Mouse (Mus musculus): ENCODE measurements around the gene Lbx1. TPM values are rescaled to one million over a fixed set of nuclear protein-coding genes. Genes with fewer than 3 reads are reported as not detected.

The Lbx1 gene
- polyA plus RNA-seq, 1 experiment from 2014 or later = 1.0 TPM

GRCm38 (mm10) chr19:45242017-45242347 lies 6.4 kb upstream of the Lbx1 start:
- H3K9me3 ChIP-seq = no peaks in the 10 kb centered on the region
- peaks cover 13% of the 10 kb centered on the region for H3K4me1 ChIP-seq
- WGBS = 11% methylated on average over 4 of the region's 4 CpGs
- H3K36me3 ChIP-seq = no peaks in the 10 kb centered on the region
- no peak overlapping the region for H3K27ac ChIP-seq
- peaks cover 99% of the 10 kb centered on the region for H3K27me3 ChIP-seq (ENCODE audit: insufficient read depth, poor library complexity, severe bottlenecking)
- no peak overlapping the region for H3K4me3 ChIP-seq
- DNase-seq (ENCODE audit: low spot score) = no peak

DNA sequence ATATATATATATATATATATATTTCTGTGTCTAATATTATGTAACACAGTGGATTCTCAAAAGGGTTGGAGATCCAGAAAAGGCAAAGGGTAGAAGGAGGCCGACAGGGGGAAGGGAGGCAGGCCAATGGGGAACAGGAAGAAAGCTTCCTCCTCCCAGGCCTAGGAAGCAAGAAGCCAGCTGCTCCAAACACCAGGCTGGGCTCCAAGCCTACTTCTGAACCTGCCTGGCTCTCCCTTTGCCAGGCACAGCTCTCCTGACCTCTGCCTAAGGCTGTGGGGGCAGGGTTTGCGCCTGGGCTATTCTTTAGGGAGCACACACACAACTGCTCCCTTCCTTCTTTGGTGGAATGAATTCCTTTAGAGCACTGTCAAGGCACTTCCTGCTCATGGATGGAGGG lies 4.4 kb upstream of the Lbx1 start:
- WGBS = 11% methylated on average over 2 of the region's 2 CpGs

DNA sequence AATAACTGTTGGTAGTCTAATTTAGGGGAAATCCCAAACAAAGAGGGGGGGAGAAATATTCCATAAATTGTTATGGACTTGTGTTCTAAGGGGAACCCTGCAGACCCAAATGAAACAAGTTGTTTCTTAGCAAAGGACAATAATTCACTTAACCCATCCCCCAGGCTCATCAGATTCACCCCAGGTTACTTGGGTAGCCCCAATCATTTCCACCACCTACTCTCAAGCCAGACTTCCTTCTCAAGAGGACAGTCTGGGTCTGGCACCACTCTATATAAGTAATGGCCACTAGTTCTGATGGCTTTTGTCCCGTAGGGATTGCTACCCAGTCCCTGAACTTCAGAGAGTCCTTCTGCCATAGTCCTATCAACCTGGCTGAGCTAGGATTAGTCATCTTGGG lies 3.6 kb upstream of the Lbx1 start:
- Histone ChIP-seq H3K4me1 (peaks cover 38% of the 10 kb centered on the region), H3K36me3 (no peaks in the 10 kb centered on the region), H3K9me3 (no peaks in the 10 kb centered on the region), H3K27me3 (ENCODE audit: insufficient read depth, poor library complexity, severe bottlenecking) (peaks cover 98% of the 10 kb centered on the region), H3K4me3 (no peak overlapping the region), H3K27ac (no peak overlapping the region)
- 25% methylated on average over 1 of the region's 1 CpGs for WGBS
- no peak for DNase-seq (ENCODE audit: low spot score)

More for the DNA sequence above, 4.4 kb upstream of the Lbx1 start:
- Histone ChIP-seq H3K9me3 (no peaks in the 10 kb centered on the region), H3K27ac (no peak overlapping the region), H3K4me1 (peaks cover 32% of the 10 kb centered on the region), H3K36me3 (no peaks in the 10 kb centered on the region), H3K27me3 (ENCODE audit: insufficient read depth, poor library complexity, severe bottlenecking) (peaks cover 98% of the 10 kb centered on the region), H3K4me3 (no peak overlapping the region)
- no peak for DNase-seq (ENCODE audit: low spot score)

GRCm38 (mm10) chr19:45237665-45238209 lies 2.1 kb upstream of the Lbx1 start:
- Histone ChIP-seq H3K9me3 (no peaks in the 10 kb centered on the region), H3K27me3 (ENCODE audit: insufficient read depth, poor library complexity, severe bottlenecking) (peaks cover 98% of the 10 kb centered on the region), H3K4me3 (no peak overlapping the region), H3K27ac (no peak overlapping the region), H3K36me3 (no peaks in the 10 kb centered on the region), H3K4me1 (peaks cover 37% of the 10 kb centered on the region)
- 6% methylated on average over 3 of the region's 3 CpGs for WGBS
- DNase-seq (ENCODE audit: low spot score) = no peak

- H3K4me1 ChIP-seq = peaks cover 33% of the 10 kb centered on the region
- H3K27ac ChIP-seq = no peak overlapping the region
- peaks cover 98% of the 10 kb centered on the region for H3K27me3 ChIP-seq (ENCODE audit: insufficient read depth, poor library complexity, severe bottlenecking)
- H3K9me3 ChIP-seq = no peaks in the 10 kb centered on the region
- no peaks in the 10 kb centered on the region for H3K36me3 ChIP-seq
- H3K4me3 ChIP-seq = peak overlapping the region; percentile 58; the same call in 1 of the 2 replicates
- no peak for DNase-seq (ENCODE audit: low spot score)
- 3% methylated on average over 8 of the region's 8 CpGs for WGBS
Observed at GRCm38 (mm10) chr19:45237099-45237498, 1.5 kb upstream of the Lbx1 start.

- DNase-seq (ENCODE audit: low spot score) = no peak
- Histone ChIP-seq H3K9me3 (no peaks in the 10 kb centered on the region), H3K4me1 (peaks cover 40% of the 10 kb centered on the region), H3K27ac (no peak overlapping the region; the same call in 1 of the 2 replicates), H3K36me3 (no peaks in the 10 kb centered on the region), H3K27me3 (ENCODE audit: insufficient read depth, poor library complexity, severe bottlenecking) (peaks cover 98% of the 10 kb centered on the region), H3K4me3 (peak overlapping the region; percentile 58)
- under 1% methylated on average over 39 of the region's 39 CpGs for WGBS
Observed at GRCm38 (mm10) chr19:45236363-45236942, 841 bp upstream of the Lbx1 start.

DNA sequence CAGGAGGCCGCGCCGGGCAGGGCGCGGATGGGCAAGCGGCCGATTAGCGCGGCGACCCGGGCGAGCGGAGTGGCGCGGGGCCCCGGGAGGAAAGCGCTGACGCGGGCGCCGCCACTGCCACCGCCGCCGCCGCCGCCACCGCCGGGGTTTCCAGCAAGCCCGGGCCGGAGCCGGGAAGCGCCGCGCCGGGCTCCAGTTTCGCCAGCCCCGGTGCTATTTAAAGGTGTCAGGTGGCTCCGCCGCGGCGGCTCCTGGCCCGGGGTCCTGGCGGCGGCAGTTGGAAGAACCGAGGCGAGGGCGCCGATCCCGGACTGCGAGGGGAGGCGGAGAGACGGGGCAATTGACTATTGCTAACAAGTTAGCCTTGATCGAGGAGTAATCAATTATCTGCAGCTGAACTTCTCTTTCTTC lies 276 bp downstream of the Lbx1 start:
- WGBS = 1% methylated on average over 53 of the region's 53 CpGs
- DNase-seq (ENCODE audit: low spot score) = no peak

GRCm38 (mm10) chr19:45234771-45235231 lies 811 bp downstream of the Lbx1 start:
- WGBS = under 1% methylated on average over 42 of the region's 42 CpGs
- H3K27ac ChIP-seq = 0 out of 2 replicates have a peak overlapping the region, but pooled peaks have one; percentile 53
- no peak for DNase-seq (ENCODE audit: low spot score)

More for the DNA sequence above, 276 bp downstream of the Lbx1 start:
- Histone ChIP-seq H3K9me3 (no peaks in the 10 kb centered on the region), H3K27me3 (ENCODE audit: insufficient read depth, poor library complexity, severe bottlenecking) (peaks cover 98% of the 10 kb centered on the region), H3K27ac (0 out of 2 replicates have a peak overlapping the region, but pooled peaks have one; percentile 53), H3K4me3 (peak overlapping the region; percentile 58), H3K4me1 (peaks cover 49% of the 10 kb centered on the region), H3K36me3 (no peaks in the 10 kb centered on the region)

DNA sequence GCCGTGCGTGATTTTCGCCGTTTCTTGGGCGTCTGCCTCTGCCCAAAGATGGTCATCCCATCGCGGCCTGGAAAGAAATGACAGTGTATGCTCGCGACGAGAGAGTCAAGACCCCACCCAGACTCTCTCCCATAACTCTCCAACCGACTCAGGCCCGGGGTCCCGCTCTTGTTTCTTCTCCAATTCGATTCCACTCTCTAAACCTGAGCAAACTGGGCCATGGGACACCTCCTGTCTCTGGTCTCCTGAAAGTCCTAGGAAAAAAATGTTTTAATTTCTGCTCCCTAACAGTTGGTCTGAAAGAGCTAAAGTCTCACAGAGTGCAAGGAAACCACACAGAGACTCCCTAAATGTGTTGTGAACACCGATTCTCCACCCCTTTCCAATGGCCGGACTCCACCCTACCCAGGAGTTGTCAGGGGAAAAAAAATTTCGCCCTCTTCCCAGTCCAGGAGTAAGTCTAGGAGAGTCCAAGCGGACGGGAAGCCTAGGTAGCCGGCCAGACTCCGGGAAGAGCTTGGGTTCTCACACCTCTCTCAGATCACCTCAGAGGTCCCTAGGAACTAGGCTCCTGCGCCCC lies 1.3 kb downstream of the Lbx1 start:
- Histone ChIP-seq H3K27me3 (ENCODE audit: insufficient read depth, poor library complexity, severe bottlenecking) (peaks cover 99% of the 10 kb centered on the region), H3K36me3 (no peaks in the 10 kb centered on the region), H3K9me3 (no peaks in the 10 kb centered on the region), H3K4me1 (peaks cover 59% of the 10 kb centered on the region), H3K4me3 (peak overlapping the region; percentile 58; the same call in 1 of the 2 replicates), H3K27ac (no peak overlapping the region)
- DNase-seq (ENCODE audit: low spot score) = no peak
- 1% methylated on average over 22 of the region's 22 CpGs for WGBS

More at GRCm38 (mm10) chr19:45234771-45235231, 811 bp downstream of the Lbx1 start:
- H3K4me3 ChIP-seq = peak overlapping the region; percentile 58
- H3K9me3 ChIP-seq = no peaks in the 10 kb centered on the region
- H3K27me3 ChIP-seq (ENCODE audit: insufficient read depth, poor library complexity, severe bottlenecking) = peaks cover 99% of the 10 kb centered on the region
- H3K4me1 ChIP-seq = peaks cover 54% of the 10 kb centered on the region
- H3K36me3 ChIP-seq = no peaks in the 10 kb centered on the region

- WGBS = under 1% methylated on average over 56 of the region's 60 CpGs
- Histone ChIP-seq H3K27ac (no peak overlapping the region), H3K36me3 (no peaks in the 10 kb centered on the region), H3K9me3 (no peaks in the 10 kb centered on the region), H3K4me3 (peak overlapping the region; percentile 42), H3K27me3 (ENCODE audit: insufficient read depth, poor library complexity, severe bottlenecking) (peaks cover 99% of the 10 kb centered on the region), H3K4me1 (peaks cover 63% of the 10 kb centered on the region)
- no peak for DNase-seq (ENCODE audit: low spot score)
Observed at GRCm38 (mm10) chr19:45233496-45234127, 2.0 kb downstream of the Lbx1 start.

DNA sequence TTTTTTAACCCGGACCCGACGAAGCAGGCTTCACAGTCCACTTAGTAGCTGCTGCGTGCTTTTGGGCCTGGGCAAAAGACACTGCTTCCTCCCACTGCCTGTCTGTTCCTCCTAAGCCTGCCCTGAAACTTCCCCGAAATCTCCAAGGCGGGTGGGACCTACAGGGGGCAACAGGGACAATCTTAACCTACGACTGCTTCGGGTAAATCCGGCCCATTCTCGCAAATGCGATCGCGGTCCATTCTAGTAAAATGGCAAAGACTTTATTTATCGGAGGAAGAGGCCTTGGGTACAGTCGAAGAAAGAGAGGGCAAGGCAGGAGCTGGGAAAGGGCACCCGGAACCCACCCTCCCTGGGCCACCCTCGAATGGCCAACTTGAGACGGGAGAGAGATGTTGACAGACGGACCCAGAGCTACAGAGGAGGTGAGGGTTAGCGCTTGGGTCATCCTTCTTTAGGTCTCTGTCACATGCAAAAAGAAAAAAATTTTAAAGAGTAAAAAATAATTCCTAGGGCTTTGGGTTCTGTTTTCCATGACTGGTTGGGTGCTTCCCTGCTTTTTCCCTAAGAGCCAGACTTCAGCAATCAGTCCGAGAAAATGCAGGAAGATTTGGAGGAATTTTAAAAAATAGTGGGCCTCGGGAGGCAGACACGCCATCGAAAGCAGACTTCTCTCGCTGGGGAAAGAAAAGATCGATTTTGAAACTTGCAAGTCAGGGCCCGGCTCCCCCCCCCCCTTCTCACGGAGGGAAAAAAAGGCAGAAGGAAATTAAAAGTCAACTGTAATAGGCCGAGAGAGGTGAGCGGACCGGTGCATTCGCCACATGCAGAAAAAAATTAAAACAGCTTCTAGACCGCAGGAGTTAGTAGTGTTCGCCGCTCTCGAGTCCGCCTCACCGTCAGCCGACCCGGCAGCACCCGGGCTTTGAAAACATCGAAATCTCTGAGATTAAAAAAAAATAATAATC lies 2.9 kb downstream of the Lbx1 start:
- H3K9me3 ChIP-seq = no peaks in the 10 kb centered on the region
- 0 out of 2 replicates have a peak overlapping the region, but pooled peaks have one; percentile 42 for H3K4me3 ChIP-seq
- H3K4me1 ChIP-seq = peaks cover 63% of the 10 kb centered on the region
- H3K27me3 ChIP-seq (ENCODE audit: insufficient read depth, poor library complexity, severe bottlenecking) = peaks cover 99% of the 10 kb centered on the region
- no peak overlapping the region for H3K27ac ChIP-seq
- WGBS = under 1% methylated on average over 42 of the region's 42 CpGs
- no peaks in the 10 kb centered on the region for H3K36me3 ChIP-seq
- no peak for DNase-seq (ENCODE audit: low spot score)

DNA sequence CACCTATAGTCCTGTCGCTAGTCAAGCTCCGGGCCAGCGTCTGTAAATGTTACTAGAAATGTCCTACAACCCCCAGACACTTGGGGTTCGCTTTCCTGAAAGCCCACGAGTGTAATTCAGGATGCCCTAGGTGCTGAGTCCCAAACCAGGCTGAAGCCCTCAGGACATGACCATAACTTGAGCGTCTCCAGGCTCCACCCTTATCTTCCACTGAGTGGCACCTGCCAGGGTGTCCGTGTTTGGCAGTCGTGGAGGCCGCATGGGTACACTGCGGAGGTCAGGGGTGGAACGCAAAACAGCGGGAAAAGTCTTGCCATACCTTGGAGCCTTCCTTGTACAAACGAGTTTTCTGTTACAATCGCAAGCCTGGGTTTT lies 3.6 kb downstream of the Lbx1 start:
- no peak for DNase-seq (ENCODE audit: low spot score)
- WGBS = 1% methylated on average over 14 of the region's 14 CpGs
- peaks cover 63% of the 10 kb centered on the region for H3K4me1 ChIP-seq
- H3K4me3 ChIP-seq = peak overlapping the region; percentile 47
- peaks cover 99% of the 10 kb centered on the region for H3K27me3 ChIP-seq (ENCODE audit: insufficient read depth, poor library complexity, severe bottlenecking)
- H3K27ac ChIP-seq = no peak overlapping the region
- no peaks in the 10 kb centered on the region for H3K36me3 ChIP-seq
- no peaks in the 10 kb centered on the region for H3K9me3 ChIP-seq

All from heart, embryonic 10.5 days (tissue).